Mouse (Mus musculus) embryonic facial prominence, embryonic 11.5 days (tissue): ENCODE measurements around the gene Fxyd1. TPM values are rescaled to one million over a fixed set of nuclear protein-coding genes. Genes with fewer than 3 reads are reported as not detected.
A peak's percentile ranks its signal among the peaks of the same experiment; 100 is the strongest.

Source experiments
- ATAC-seq: fragments of 200-750 bp; cut with Nextera tagmentation; replicated peaks from 2 replicates; pipeline ENCODE4 v1.8.0; 2017; ENCODE audit warnings: low read depth; ENCODE audit not compliant: insufficient number of reproducible peaks, low FRiP score, low TSS enrichment
- DNase-seq: peaks from one replicate; pipeline ENCODE4 v3.0.0-alpha.2; 2015; ENCODE audit warnings: low spot score
- H3K27ac ChIP-seq: fragments of 300-500 bp; sonication (generic); replicated peaks from 2 replicates; pipeline ENCODE4 v1.5.1; 2014; ENCODE audit warnings: mild to moderate bottlenecking, low read depth, low read length, control low read depth
- H3K27me3 ChIP-seq: fragments of 300-500 bp; sonication (generic); 2 replicates; pipeline ENCODE4 v1.6.1; 2014; ENCODE audit warnings: mild to moderate bottlenecking, low read length, moderate library complexity, mixed read lengths; ENCODE audit not compliant: control insufficient read depth, insufficient read depth
- H3K36me3 ChIP-seq: fragments of 300-500 bp; sonication (generic); replicated peaks from 2 replicates; pipeline ENCODE4 v1.6.1; 2014; ENCODE audit warnings: low read depth, mild to moderate bottlenecking, low read length, moderate library complexity, mixed read lengths; ENCODE audit not compliant: control insufficient read depth, insufficient read depth
- H3K4me1 ChIP-seq: fragments of 300-500 bp; sonication (generic); 2 replicates; pipeline ENCODE4 v1.6.1; 2014; ENCODE audit warnings: low read length, mixed read lengths; ENCODE audit not compliant: control insufficient read depth, insufficient read depth
- H3K4me2 ChIP-seq: fragments of 300-500 bp; sonication (generic); 2 replicates; pipeline ENCODE4 v1.6.1; 2014; ENCODE audit warnings: low read depth, mild to moderate bottlenecking, control low read depth, low read length, moderate library complexity
- H3K4me3 ChIP-seq: fragments of 300-500 bp; sonication (generic); 2 replicates; pipeline ENCODE4 v1.5.1; 2014; ENCODE audit warnings: low read depth, low read length, control low read depth
- H3K9ac ChIP-seq: fragments of 300-500 bp; sonication (generic); replicated peaks from 2 replicates; pipeline ENCODE4 v1.6.1; 2014; ENCODE audit warnings: mild to moderate bottlenecking, control low read depth, low read length
- H3K9me3 ChIP-seq: fragments of 300-500 bp; sonication (generic); replicated peaks from 2 replicates; pipeline ENCODE4 v1.6.1; 2016; ENCODE audit warnings: mild to moderate bottlenecking, low read length, inconsistent platforms, mixed read lengths; ENCODE audit not compliant: control insufficient read depth
- WGBS: fragments of 180-500 bp; shearing (Covaris S2); extraction: QIAGEN DNeasy Blood & Tissue Kit; methylation state at CpG from one replicate; pipeline ENCODE4 v1.1.7; 2014; 5-methylcytosine and 5-hydroxymethylcytosine counted together
- polyA plus RNA-seq: library from polyadenylated mRNA; unstranded; fragments of >200 nt; fragmentation: Nextera tagmentation; extraction: Ambion mirVana; gene quantifications from 2 replicates; pipeline ENCODE4 v1.2.1, GENCODE M21; 2014

Gene Fxyd1
- polyA plus RNA-seq, 1 experiment from 2014 or later: 12.0 TPM

GRCm38 (mm10) chr7:31060621-31061010, 3.6 kb upstream of the Fxyd1 start:
- WGBS: 94% methylated on average over 7 of the region's 7 CpGs
- ATAC-seq: no peak
- no peaks in the 10 kb centered on the region for H3K27me3 ChIP-seq
- no peak overlapping the region; the same call in 1 of the 2 replicates for H3K4me2 ChIP-seq
- H3K9me3 ChIP-seq: no peaks in the 10 kb centered on the region
- H3K27ac ChIP-seq: no peak overlapping the region
- no peaks in the 10 kb centered on the region for H3K4me1 ChIP-seq
- no peak overlapping the region for H3K4me3 ChIP-seq
- no peaks in the 10 kb centered on the region for H3K36me3 ChIP-seq
- DNase-seq: no peak
- no peak overlapping the region for H3K9ac ChIP-seq

DNA sequence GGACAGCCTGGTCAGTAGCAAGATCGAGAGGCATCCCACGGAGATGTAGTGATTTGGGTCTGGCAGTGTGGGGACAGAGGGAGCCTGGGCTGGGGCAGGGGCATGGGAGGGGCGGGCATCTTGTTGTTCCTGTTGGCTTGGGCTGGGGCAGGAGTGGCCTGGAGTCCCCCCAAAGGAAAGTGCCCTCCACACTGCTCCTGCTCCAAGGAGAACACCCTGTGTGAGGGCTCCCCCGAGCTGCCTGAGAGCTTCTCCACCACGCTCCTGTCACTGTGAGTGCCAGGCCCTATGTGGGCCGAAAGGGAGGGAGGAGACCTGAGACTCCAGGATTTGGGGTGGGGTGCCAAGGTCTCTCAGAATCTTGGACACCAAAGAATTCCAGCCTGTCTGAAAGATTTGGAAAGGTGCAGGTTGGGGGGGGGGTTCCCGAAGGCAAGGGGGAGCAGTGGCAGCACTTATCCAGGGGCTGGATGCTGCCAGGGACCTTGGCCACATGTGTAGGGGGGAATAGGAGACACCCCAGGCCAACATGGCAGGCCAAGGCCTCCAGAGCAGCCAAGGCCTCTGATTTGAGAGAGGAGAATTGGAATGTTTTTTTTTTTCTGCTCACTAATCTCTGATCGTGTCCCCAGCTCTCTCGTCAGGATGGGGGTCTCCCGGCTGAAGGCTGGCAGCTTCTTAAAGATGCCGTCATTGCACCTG, 3.1 kb upstream of the Fxyd1 start:
- no peak overlapping the region; the same call in 1 of the 2 replicates for H3K4me2 ChIP-seq

DNA sequence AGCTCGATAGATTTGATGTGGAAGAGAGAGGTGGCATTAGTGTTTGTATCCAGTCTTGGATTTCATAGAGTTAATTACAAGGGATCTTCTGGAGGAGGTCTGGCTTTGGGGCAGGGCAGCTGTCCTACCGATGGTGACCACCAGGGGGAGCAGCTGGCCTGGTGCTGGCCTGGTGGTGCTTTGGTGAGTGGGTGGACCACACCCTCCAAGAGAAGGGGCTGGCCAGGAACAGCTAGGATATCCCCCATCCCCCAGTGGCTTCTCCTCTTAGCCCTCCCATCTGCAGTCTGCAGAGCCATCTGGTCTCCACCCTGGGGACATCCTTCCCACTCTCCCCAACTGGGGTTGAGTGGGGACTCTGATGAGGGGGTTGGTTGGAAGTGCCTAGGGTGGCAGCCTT, 2.1 kb upstream of the Fxyd1 start, which contains the start of gene Lgi4:
TSS of gene Lgi4 (plus strand) at position 235 of the 400 bp plus-strand sequence.
- Histone ChIP-seq H3K4me1 (peaks cover 8% of the 10 kb centered on the region; the same call in 1 of the 2 replicates), H3K4me3 (no peak within 1 kb of the TSS), H3K9ac (no peak within 1 kb of the TSS), H3K36me3 (no peaks in the 10 kb centered on the region), H3K27me3 (peaks cover 3% of the 10 kb centered on the region; the same call in 1 of the 2 replicates), H3K4me2 (no peak within 1 kb of the TSS), H3K27ac (no peak within 1 kb of the TSS), H3K9me3 (no peaks in the 10 kb centered on the region)
- WGBS: 4% methylated on average over 2 of the region's 2 CpGs
- ATAC-seq: peak; percentile 82; the same call in 1 of the 2 replicates
- DNase-seq: peak; percentile 76

More for the DNA sequence above, 3.1 kb upstream of the Fxyd1 start:
- 65% methylated on average over 11 of the region's 11 CpGs for WGBS
- Histone ChIP-seq H3K4me3 (no peak overlapping the region), H3K36me3 (no peaks in the 10 kb centered on the region), H3K27ac (no peak overlapping the region), H3K9me3 (no peaks in the 10 kb centered on the region), H3K27me3 (no peaks in the 10 kb centered on the region), H3K4me1 (peaks cover 4% of the 10 kb centered on the region; the same call in 1 of the 2 replicates), H3K9ac (no peak overlapping the region)
- DNase-seq: no peak
- ATAC-seq: no peak

GRCm38 (mm10) chr7:31058211-31058610, 1.2 kb upstream of the Fxyd1 start:
- H3K27ac ChIP-seq: no peak overlapping the region
- peaks cover 10% of the 10 kb centered on the region; the same call in 1 of the 2 replicates for H3K27me3 ChIP-seq
- ATAC-seq (no peak), DNase-seq (no peak)
- H3K9me3 ChIP-seq: no peaks in the 10 kb centered on the region
- H3K4me3 ChIP-seq: no peak overlapping the region
- no peak overlapping the region for H3K4me2 ChIP-seq
- H3K9ac ChIP-seq: no peak overlapping the region
- H3K36me3 ChIP-seq: no peaks in the 10 kb centered on the region
- 82% methylated on average over 6 of the region's 6 CpGs for WGBS
- peaks cover 8% of the 10 kb centered on the region; the same call in 1 of the 2 replicates for H3K4me1 ChIP-seq

DNA sequence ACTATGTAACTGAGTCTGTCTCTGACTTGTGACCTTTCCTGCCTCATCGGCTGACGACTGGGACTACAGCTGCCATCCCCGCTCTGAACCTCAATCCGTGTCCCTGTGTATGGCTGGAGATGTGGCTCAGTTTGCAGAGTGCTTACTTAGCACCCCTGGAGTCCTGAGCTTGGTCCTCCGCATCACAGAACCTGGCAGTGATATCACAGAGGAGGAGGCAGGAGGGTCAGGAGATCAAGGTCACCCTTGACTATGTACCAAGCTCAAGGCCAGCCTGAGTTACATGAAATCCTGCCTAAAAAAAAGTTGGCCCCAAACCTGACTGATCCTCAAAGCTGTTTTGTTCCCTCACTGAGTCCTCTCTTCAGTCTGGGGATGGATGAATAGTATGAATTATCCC, 731 bp upstream of the Fxyd1 start:
- peaks cover 8% of the 10 kb centered on the region; the same call in 1 of the 2 replicates for H3K4me1 ChIP-seq
- no peak overlapping the region for H3K4me2 ChIP-seq
- no peak overlapping the region for H3K9ac ChIP-seq
- H3K27ac ChIP-seq: no peak overlapping the region
- no peaks in the 10 kb centered on the region for H3K9me3 ChIP-seq
- no peak overlapping the region for H3K4me3 ChIP-seq
- H3K36me3 ChIP-seq: no peaks in the 10 kb centered on the region
- H3K27me3 ChIP-seq: peaks cover 15% of the 10 kb centered on the region
- ATAC-seq (no peak), DNase-seq (no peak)
- WGBS: 66% methylated on average over 5 of the region's 5 CpGs

GRCm38 (mm10) chr7:31056448-31056847, 551 bp downstream of the Fxyd1 start:
- Histone ChIP-seq H3K9me3 (no peaks in the 10 kb centered on the region), H3K4me2 (no peak overlapping the region), H3K27ac (no peak overlapping the region), H3K27me3 (peaks cover 27% of the 10 kb centered on the region), H3K9ac (no peak overlapping the region), H3K4me3 (no peak overlapping the region), H3K36me3 (no peaks in the 10 kb centered on the region), H3K4me1 (peaks cover 10% of the 10 kb centered on the region)
- DNase-seq (no peak), ATAC-seq (no peak)
- 76% methylated on average over 7 of the region's 7 CpGs for WGBS

DNA sequence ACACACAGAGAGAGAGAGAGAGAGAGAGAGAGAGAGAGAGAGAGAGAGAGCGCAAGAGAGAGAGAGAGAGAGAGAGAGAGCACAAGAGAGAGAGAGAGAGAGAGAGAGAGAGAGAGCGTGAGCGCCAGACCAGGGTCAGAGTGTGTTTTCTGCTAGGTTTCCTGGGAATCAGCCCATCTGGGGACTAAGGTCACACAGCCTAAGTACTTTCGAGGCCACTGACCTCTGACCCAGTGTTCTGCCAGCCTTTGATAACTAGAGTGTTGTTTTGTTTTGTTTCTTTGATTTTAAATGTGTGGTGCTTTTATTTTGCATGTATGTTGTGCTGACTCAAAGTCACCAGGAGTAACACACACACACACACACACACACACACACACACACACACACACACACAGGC, 1.1 kb downstream of the Fxyd1 start:
- Histone ChIP-seq H3K36me3 (no peaks in the 10 kb centered on the region), H3K4me1 (peaks cover 14% of the 10 kb centered on the region), H3K27ac (no peak overlapping the region), H3K4me3 (no peak overlapping the region), H3K9me3 (no peaks in the 10 kb centered on the region), H3K4me2 (no peak overlapping the region), H3K9ac (no peak overlapping the region), H3K27me3 (peaks cover 33% of the 10 kb centered on the region)
- DNase-seq (no peak), ATAC-seq (no peak)
- WGBS: 8% methylated on average over 3 of the region's 4 CpGs

DNA sequence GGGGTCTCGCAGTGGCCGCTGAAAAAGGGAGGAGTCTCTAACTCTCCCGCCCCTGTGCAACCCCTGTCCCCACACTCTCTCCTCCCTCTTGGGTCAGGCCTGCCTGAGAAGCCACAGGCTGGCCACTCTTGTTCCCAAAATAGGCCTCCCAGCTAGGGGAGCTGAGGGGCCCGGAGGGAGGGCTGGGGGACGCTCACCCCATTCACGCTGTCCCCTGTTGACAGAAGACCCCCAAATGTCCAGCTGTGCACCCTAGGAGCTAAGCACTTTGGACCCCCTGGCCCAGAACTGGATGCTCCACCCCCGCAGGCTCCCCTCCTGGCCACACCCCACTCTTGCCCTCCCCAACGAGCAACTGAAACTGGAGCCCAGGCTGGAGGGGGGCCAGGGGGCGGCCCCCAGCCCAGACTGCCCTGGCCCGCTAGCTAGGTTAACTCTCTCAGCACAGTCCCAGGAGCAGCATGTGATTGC, 1.6 kb downstream of the Fxyd1 start:
- 3% methylated on average over 10 of the region's 10 CpGs for WGBS
- ATAC-seq (peak; percentile 41; the same call in 1 of the 2 replicates), DNase-seq (peak; percentile 54)
- Histone ChIP-seq H3K9ac (0 out of 2 replicates have a peak overlapping the region, but pooled peaks have one; percentile 15), H3K4me2 (0 out of 2 replicates have a peak overlapping the region, but pooled peaks have one; percentile 4), H3K4me1 (peaks cover 17% of the 10 kb centered on the region), H3K27me3 (peaks cover 38% of the 10 kb centered on the region), H3K27ac (no peak overlapping the region), H3K4me3 (no peak overlapping the region), H3K9me3 (no peaks in the 10 kb centered on the region), H3K36me3 (no peaks in the 10 kb centered on the region)
